Mouse (Mus musculus) adrenal gland, adult 8-10 months (tissue): ENCODE results near the gene Plk5. TPM values are rescaled to one million over a fixed set of nuclear protein-coding genes. Genes with fewer than 3 reads are reported as not detected.

ENCODE experiments used
- DNase-seq: peaks from one replicate; pipeline ENCODE4 v3.0.0; 2022
- total RNA-seq, 4 experiments: library from RNA; stranded (reverse); gene quantifications; 2 replicates each; pipeline ENCODE4 v1.2.4; 2022

Plk5 gene
- total RNA-seq, result 1 to 10 TPM in 1 of 4 experiments, under 1 TPM in 3; 0.21 to 1.3 (median 0.41) TPM

DNA sequence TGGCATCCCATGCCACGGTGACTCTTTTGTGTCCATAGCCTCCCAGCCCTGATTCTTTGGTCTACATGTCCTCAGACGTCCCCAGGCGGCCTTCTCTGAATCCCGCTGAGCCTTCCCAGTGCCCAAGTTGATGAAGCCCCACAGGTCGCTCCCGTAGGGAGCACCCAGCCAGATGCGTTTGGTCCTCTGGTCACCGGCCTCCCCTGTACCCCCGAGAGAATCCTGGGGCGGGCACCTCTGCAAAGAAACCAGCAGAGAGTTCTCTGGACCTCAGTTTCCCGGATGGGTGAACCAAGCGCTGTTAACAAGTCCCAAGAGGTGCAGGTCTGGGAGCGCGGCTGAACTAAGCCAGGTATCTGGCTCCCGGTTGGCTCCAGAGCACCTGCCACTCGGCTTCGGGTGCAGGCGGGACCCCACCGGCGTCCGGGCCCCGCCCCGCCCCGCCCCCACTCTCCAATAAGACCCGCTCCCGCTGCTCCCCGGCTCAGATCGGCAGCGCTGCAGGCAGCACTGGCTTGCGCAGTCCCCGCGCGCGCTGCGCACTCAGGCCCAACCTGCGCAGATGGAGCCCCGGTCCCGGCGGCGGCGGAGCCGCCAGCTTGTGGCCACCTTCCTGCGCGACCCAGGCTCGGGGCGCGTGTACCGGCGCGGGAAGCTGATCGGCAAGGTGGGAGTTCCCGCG is at the start of gene Plk5:
Plk5 (plus strand) TSS at position 459 of the 682 bp plus-strand sequence.
- DNase-seq, result no peak

DNA sequence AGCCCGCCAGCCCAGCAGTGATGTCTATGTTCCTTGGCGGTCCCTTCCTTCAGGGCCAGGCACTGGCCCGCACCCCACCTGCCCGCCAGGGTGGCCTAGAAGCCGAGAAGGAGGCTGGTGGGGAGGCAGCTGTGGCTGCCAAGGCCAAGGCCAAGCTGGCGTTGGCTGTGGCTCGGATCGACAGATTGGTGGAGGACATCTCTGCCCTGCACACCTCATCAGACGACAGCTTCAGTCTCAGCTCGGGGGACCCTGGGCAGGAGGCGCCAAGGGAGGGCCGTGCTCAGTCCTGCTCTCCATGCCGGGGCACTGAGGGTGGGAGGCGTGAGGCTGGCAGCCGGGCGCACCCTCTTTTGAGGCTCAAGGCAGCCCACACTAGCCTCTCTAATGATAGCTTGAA is 44.7 kb upstream of the Plk5 start:
- DNase-seq, result no peak

DNA sequence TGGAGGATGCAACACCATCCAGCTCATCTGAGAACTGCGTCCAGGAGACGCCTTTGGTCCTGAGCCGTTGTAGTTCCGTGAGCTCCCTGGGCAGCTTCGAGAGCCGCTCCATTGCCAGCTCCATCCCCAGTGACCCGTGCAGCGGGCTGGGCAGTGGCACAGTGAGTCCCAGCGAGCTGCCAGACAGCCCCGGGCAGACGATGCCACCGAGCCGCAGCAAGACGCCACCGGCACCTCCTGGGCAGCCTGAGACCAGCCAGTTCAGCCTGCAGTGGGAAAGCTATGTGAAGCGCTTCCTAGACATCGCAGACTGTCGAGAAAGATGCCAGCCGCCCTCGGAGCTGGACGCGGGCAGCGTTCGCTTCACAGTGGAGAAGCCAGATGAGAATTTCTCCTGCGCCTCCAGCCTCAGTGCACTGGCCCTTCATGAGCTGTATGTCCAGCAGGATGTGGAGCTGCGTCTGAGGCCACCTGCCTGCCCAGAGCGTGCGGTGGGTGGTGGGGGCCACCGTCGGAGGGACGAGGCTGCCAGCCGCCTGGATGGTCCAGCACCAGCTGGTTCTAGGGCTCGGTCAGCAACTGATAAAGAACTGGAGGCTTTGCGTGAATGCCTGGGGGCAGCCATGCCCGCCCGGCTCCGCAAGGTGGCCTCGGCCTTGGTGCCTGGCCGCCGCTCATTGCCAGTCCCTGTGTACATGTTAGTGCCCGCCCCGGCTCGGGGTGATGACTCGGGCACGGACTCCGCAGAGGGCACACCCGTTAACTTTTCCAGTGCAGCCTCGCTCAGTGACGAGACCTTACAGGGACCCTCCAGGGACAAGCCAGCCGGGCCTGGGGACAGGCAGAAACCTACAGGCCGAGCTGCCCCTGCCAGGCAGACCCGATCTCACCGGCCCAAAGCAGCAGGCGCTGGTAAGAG is 43.4 kb upstream of the Plk5 start:
- no peak for DNase-seq

DNA sequence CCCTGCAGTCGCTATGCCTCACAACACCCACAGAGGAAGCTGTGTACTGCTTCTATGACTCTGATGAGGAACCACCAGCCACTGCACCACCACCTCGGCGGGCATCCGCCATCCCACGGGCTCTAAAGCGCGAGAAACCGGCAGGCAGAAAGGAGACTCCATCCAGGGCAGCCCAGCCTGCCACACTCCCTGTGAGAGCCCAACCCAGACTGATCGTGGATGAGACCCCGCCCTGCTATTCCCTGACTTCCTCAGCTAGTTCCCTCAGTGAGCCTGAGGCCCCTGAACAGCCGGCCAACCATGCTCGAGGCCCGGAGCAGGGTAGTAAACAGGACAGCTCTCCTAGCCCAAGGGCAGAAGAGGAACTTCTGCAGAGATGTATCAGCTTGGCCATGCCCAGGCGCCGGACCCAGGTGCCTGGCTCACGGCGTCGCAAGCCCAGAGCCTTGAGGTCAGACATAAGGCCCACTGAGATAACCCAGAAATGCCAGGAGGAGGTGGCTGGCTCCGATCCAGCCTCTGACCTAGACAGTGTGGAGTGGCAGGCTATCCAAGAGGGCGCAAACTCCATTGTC is 42.5 kb upstream of the Plk5 start:
- DNase-seq, result no peak

DNA sequence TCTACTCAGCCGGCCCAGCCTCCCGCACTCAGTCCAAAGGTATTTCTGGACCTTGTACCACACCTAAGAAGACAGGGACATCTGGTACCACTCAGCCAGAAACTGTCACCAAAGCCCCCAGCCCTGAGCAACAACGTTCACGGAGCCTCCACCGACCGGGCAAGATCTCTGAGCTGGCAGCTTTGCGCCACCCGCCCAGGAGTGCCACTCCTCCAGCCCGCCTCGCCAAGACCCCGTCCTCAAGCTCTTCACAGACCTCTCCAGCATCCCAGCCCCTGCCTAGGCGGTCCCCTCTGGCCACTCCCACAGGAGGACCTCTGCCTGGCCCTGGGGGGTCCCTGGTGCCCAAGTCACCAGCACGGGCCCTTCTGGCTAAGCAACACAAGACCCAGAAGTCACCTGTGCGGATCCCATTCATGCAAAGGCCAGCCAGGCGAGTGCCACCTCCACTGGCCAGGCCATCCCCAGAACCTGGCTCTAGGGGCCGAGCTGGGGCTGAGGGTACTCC is 41.7 kb upstream of the Plk5 start:
- DNase-seq, result no peak

DNA sequence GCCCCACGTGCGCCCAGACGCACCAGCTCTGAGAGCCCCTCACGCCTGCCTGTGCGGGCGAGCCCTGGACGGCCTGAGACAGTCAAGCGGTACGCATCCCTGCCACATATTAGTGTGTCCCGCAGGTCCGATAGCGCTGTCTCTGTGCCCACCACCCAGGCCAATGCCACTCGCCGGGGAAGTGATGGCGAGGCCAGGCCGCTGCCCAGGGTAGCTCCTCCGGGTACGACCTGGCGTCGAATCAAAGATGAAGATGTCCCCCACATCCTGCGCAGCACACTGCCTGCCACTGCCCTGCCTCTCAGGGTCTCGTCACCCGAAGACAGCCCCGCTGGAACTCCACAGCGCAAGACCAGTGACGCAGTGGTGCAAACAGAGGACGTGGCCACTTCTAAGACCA is 40.9 kb upstream of the Plk5 start:
- DNase-seq, result no peak

DNA sequence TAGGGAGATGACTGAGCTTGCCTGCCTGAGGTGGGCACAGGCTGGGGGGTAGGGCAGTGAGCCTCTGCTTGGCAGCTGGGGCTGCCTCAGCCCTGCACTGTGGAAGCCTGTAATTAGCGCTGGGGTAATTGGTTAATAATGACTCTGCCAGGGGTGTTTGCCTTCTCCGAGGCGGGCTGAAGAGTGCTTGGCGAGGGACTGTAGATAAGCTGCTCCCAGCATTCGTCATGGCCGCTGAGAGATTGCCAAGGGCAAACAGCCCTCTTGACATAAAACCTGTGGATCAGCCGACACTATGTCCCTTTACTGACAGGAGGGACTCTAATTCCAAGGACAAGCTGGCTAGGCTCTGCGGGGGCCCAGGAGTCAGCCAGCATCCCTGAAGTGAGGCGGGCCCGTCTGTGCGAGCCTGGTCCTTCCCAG is 39.9 kb upstream of the Plk5 start:
- DNase-seq, result no peak

DNA sequence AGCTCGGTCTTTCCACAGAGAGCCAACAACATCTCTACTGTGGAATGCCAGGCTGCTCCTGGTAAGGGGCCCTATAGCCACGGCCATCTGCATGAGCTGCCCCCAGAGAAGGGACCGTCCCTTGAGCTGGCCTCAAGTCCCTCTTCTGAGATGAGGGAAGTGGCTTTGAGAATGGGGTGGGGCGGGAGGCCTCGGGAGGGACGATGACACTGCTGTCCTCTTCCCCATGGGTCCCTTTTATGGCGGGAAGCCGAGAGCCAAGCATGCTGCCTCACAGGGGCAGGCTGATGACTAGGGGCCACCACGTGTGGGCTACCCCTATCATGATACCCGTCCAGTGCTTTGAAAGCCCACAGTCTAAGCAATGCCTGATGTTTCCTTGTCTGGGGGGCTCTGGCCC is 39.2 kb upstream of the Plk5 start:
- no peak for DNase-seq

DNA sequence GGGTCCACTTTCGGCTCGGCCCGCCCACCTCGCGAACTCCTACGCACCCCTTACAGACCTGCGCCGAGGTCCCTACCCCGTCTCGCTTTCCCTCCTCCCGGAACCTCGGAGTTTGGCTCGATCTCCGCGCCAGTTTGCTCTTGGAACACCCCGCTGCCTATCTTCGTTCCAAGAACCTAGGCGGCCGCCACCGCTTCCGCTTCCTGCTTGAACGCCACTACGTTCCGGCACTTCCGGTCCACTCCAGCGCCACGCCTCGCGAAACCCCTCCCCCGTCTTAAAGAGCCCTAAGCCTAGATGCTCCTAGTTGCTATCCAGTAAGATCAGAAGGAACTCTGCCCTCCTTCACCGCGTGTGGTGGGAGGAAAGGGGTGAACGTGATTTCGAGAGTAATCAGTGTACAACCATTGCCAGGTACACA is 35.9 kb upstream of the Plk5 start, which contains the start of gene 2310011J03Rik:
2310011J03Rik (minus strand) TSS at position 198 of the 421 bp plus-strand sequence.
- DNase-seq, result peak; percentile 90

DNA sequence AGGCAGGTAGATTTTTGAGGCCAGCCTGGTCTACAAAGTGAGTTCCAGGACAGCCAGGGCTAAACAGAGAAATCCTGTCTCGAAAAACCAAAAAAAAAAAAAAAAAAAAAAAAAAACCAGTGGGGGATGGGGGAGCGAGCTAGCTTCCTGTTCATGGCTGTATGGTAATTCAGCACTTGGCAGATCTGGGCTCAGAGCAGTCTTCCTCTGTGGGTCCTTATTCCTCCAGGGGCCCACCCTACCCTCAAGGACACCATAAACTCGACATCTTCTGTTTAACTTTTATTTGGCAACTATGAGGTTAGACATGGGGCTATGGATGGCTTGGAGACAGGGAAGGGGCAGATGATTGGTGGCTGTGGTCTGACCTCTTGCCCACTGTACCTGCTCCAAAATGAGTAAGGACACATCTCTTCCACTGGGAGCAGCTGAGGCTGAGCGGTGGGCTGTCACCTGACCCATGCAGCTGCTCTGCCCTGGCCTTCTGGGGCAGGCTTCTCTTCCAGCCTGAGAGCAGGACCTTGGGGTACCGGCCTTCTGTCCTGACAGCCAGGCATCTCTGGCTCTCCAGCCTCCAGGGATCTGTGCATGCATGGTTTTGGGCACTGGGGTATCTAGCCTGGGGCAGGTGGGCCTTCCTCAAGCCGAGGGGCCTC is 35.1 kb upstream of the Plk5 start:
- no peak for DNase-seq

DNA sequence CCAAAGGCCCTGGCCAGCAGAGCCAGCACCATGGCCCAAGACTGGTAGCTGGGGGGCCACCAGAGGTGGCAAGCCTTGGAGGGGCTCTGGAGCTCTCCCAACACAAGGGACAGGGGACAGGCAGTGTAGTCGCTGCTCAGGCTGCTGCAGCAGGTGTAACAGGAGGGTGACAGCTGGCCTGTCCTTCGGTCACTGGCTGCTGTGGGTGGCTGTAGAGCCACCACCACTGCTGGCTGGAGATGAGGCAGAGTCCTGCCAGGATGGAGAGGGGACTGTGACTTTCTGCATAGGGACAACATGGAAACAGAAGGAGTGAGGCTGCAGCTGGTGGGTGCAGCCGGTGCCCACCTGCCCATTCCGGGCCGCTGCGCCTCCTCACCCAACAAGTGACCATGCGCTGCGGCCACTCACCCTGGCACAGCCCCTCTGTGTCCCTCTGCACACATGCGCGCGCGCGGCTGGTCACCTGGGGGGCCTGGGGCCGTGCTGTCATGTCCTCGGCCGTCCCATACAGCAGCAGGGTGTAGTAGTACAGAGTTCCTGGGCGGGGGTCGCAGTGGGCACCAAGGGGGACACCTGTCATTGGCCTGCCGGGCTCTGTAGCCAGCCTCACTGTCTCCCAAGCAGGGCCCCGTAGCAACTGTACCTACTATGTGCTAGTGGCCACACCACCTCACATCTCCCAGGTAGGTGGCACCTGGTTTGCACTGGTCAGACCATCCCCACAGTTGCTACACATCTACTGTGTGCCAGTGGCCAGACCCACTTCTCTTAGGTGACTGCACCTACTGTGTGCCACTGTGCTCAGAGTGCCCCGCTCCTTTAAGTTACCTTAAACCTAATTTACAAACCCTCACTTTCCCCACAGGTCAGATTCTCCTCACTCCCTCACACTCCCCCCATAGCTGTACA is 34.3 kb upstream of the Plk5 start:
- DNase-seq, result no peak

DNA sequence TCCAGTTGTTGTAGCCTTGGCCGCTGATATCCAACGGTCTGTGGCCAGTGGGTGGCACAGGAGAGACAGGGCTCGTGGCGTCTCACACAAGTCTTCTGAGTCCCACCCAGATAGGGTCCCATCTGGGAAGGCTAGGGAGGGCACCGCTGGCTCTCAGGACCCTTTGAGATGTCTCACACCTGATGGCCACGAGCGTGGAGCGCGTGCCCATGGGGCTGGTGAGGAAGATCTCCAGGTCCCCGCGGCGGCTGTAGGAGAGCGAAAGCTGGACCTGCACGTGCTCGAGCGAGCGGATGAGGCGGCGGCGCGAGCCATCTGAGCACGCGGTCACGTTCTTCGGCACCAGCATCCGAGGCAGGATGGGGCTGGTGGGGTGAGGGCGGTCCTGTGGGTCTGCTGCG is 33.4 kb upstream of the Plk5 start:
- DNase-seq, result no peak

DNA sequence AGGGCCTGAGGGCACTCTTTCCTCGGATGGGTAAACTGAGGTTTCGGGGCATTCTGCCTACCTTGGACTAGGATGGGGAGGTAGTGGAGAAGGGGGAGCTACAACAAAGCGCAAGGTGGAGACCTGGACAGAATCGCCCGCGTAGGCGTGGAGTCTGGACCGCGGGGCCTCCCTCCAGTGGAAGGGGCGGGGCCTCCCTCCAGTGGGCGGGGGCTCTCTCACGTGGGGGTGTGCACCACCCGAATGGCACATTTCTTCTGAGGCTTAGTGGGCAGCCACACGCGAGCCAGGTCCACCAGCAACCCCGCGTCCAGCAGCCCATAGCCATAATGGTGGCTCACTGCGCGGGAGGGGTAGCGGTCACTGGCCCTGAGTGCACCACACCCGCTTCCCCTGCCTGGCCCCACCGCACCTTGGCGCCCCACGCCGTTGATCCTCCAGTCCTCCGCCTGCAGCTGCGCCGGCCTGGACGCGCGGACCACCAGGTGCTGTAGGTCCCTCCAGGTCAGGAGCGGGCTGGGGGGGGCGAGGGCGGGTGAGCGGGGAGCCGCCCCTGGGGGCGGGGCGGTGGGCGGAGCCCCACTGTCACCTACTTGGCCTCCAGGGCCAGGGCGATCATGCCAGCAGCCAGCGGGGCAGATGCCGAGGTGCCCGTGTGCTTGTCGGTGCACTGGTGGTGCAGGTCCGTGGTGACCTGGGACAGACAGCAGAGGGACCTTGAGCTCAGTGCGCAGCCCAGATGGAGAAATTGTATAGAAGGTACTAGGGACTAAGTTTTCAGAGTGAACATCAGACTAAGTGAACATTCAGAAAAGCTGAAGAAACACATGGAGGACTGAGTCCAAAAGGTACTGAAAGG is 32.8 kb upstream of the Plk5 start:
- DNase-seq, result peak; percentile 76

DNA sequence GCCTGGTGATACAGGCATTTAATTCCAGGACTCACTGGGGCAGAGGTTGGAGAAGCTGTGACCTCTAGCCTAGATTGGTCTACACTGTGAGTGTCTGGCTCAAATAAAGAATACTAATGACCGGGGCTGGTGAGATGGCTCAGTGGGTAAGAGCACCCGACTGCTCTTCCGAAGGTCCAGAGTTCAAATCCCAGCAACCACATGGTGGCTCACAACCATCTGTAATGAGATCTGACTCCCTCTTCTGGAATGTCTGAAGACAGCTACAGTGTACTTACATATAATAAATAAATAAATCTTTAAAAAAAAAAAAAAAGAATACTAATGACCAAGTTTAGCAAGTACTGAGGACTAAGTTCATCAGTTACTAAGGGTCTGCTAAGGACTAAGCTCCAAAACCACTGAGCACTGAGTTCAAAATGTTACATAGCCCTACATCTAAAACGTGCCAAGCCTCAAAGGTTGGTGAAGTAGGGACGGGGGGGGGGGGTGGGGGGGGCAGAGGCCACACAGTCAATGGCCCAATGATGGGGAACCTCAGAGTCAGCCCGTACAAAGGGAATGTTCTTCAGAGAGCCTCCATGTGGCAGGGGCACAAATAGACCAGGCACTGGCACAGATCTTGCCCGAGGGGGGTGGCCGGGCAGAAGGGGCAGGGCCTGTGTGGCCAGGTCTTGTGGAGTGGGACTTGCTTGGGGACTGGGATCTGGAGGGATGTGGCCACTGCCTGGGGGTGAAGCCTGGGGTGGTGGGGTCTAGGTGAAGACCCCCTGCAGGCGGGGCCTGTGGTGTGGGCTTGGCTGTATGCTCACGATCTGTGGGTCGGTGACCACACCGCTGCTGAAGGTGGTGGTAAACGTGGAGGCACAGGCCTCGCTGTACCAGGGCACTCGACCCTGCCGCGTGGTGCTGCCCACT is 31.9 kb upstream of the Plk5 start:
- DNase-seq, result no peak

DNA sequence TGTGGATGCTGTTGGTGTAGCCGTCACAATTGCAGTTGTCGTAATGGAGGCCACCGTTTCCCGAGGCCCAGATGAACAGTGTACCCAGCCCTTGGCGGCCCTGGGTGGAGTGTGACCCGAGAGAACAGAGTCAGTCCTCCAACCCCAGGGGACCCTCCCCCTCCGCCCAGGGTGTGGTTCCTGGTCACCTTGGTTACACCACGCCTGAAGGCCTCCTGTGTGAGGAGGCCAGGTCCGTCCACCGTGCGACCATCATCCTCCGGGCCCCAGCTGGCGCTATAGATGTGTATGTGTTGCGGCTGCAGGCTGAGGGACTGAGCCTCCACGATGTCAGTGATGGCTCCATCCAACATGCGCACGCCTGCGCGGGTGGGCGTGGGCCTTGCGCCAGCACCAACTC is 31.2 kb upstream of the Plk5 start:
- no peak for DNase-seq

DNA sequence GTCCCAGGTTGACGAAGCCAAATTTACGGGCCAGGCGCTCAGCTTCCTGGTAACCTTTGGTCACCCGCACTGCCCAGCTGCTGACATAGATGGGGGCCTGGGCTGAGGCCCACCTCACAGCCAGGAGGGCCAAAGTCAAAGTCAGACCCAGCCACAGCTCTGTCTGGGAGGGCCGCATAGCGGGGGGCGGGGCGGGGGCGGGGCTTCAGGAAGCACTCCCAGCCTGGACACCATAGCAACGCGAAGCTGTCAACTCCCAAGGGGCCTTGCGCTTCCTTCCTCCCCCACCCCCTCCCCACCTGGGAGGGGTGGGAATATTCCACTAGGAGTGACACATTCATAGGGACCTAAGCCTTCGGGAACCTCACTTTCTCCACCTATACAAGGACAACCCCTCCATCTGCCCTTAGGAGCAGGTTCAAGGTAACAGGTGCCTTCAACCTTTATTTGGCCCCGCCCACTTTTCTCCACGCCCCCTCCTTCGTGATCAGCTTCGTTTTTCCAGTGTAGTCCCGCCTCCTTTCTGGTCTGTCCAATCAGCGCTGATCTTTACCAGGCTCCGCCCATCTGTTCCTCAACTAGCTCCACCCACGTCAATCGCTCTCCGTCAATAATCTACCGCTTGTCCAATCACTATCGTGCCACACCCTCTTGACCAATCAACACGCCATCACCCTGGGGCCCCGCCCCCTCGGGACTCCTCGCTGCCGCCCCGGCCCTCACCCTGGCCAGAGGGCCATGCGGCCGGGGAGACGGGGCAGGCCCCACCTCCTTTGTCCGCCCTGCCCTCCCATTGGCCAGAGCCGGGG is 26.8 kb upstream of the Plk5 start, which contains the start of the genes Pcsk4 and Reep6:
Pcsk4 (minus strand) TSS at position 226 of the 809 bp plus-strand sequence.
Reep6 (plus strand) TSS at position 681 of the 809 bp plus-strand sequence.
- DNase-seq, result peak; percentile 98

DNA sequence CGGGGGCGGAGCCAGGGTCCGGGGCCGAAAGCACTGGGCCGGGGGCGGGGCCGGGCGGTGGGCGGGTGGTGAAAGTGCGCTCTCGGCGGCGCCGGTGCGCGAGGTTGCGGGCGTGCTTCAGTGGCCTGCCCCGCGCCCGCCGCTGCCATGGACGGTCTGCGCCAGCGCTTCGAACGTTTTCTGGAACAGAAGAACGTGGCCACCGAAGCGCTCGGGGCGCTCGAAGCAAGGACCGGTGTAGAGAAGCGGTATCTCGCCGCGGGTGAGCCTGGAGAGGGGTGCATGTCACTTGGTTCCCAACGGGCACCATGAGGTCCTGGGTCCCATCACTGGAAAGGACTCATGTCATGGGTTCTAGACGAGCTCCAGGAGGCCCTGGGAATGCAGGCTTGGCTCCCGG is 26.2 kb upstream of the Plk5 start:
- DNase-seq, result no peak

DNA sequence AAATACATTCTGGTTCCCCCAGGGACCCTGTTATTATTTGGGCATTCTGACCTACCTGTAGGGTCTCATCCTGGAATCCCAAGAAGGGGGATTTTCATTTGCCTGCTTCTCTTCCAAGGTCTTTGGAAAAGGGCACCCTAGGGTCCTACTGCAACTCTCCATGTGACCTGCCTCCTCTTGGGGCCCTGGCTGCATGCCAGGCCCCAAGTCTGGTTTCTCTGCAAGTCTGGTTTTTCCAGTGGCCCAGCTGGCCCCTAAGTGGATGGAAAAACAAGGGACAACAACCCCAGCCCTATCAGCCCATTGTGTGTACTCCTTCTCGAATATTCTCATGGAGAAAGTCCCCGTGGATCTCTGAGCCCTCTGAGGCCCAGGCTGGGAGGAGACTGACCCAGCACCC is 25.4 kb upstream of the Plk5 start:
- no peak for DNase-seq
